Mouse (Mus musculus): ENCODE data around the gene Kdelr3. TPM values are rescaled to one million over a fixed set of nuclear protein-coding genes. Genes with fewer than 3 reads are reported as not detected.

Gene Kdelr3
- total and polyA plus RNA-seq, 3 experiments, result 0.33 to 7.4 (median 0.94) TPM

DNA sequence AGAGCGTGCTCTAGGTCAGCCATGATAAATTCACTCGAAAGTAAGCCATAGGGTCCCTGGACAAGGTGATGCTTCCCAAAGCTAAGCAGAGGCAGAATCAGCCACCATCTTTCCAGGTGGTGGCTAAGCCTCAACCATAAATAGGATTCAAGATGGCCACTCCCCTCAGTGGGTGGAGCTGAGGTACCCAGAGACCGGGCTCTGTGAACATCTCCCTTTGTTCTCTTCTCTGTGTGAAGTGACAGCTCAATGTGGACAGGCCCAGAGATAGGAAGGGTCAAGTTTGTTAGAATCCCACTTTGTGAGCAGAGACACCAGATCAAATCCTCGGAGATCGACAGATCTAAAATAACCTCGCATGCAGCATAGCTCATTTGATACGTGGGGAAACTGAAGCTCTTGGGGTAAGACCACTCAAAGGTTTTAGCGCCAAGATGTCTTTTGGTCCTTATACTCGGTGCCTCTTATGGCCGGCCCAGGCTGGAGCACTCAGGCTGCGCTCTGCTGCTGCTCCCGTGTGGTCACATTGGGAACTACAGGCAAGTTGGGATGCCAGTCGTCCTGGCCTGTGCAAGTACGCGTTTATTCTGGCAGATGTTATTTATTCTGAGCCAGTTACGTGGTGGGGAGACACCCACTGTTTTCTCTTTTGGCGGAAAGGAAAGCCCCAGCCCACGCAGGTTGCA, 49.5 kb upstream of the Kdelr3 start:
- Histone ChIP-seq H3K9ac (ENCODE audit: insufficient read depth, low read depth) (no peak overlapping the region), H3K4me1 (ENCODE audit: control insufficient read depth in 1 of 2, insufficient read depth in 2 of 2) (peaks cover 5 to 6% of the 10 kb centered on the region in 2 experiments; a peak in 3 of 4 replicates), H3K36me3 (replicated peaks in 1 of 2; ENCODE audit: control insufficient read depth in 1 of 2, insufficient read depth in 1 of 2, low read length in 1 of 2) (no peaks in the 10 kb centered on the region), H3K79me2 (replicated peaks; ENCODE audit: control insufficient read depth, extremely low read depth, insufficient read depth, poor library complexity, severe bottlenecking) (no peaks in the 10 kb centered on the region), H3K27me3 (replicated peaks) (peaks cover 27% of the 10 kb centered on the region), H3K27ac (ENCODE audit: insufficient read depth, low read depth) (no peak overlapping the region), H3K4me3 (replicated peaks in 1 of 3; ENCODE audit: low read depth in 2 of 3, low read length in 2 of 3, poor library complexity in 1 of 3) (no peak overlapping the region), H3K4me2 (ENCODE audit: insufficient read depth, low read depth, poor library complexity, severe bottlenecking) (peak overlapping the region; percentile 57), H3K9me3 (replicated peaks; ENCODE audit: low read length) (peaks cover 8% of the 10 kb centered on the region)
- peak; percentile 82 for DNase-seq (ENCODE audit: extremely low read depth)
- TF ChIP-seq USF1 (IDR thresholded peaks at IDR 0.05; ENCODE audit: low read depth, low read length) (no peak), ZMIZ1 (IDR thresholded peaks at IDR 0.05; ENCODE audit: low read depth, low read length) (no peak), JUN (IDR thresholded peaks at IDR 0.05; ENCODE audit: insufficient read depth, low read depth, low read length) (no peak), NRF1 (IDR thresholded peaks at IDR 0.05; ENCODE audit: low read depth, low read length) (0 out of 2 replicates have a peak, but pooled peaks have one; percentile 19), RAD21 (IDR thresholded peaks at IDR 0.05; ENCODE audit: low read depth, low read length) (peak; percentile 99), IRF4 (IDR thresholded peaks at IDR 0.05; ENCODE audit: low read depth, low read length) (no peak), TBP (conservative IDR thresholded peaks at IDR 0.05; ENCODE audit: low read depth, low read length) (peak; percentile 57; the same call in 1 of the 2 replicates), NELFE (IDR thresholded peaks at IDR 0.05; ENCODE audit: low read depth, low read length) (peak; percentile 27; the same call in 1 of the 2 replicates), PAX5 (IDR thresholded peaks at IDR 0.05; ENCODE audit: low read length) (no peak), ZC3H11A (IDR thresholded peaks at IDR 0.05; ENCODE audit: low read depth, low read length) (peak; percentile 95), CTCF (conservative IDR thresholded peaks at IDR 0.05 in 1 of 2, IDR thresholded peaks at IDR 0.05 in 1 of 2; ENCODE audit: low read depth in 2 of 2, low read length in 2 of 2) (peak; percentile 93 to 97), MAZ (IDR thresholded peaks at IDR 0.05; ENCODE audit: low read depth, low read length) (no peak), SMC3 (IDR thresholded peaks at IDR 0.05; ENCODE audit: low read depth, low read length) (peak; percentile 99)
- in situ Hi-C loops (cut with MboI; ENCODE audit: low pct_ligation_motif_present, low pct_unique_long_range_greater_than_20kb, low sequenced_read_pairs) (loop anchor here (5.0 kb wide), 1 partner anchor 179 kb away; the partner anchor contains the start of gene Baiap2l2), dilution Hi-C loops (cut with MboI; ENCODE audit: extremely low pct_ligation_motif_present, extremely low pct_unique_long_range_greater_than_20kb, low sequenced_read_pairs) (no loop called here)

DNA sequence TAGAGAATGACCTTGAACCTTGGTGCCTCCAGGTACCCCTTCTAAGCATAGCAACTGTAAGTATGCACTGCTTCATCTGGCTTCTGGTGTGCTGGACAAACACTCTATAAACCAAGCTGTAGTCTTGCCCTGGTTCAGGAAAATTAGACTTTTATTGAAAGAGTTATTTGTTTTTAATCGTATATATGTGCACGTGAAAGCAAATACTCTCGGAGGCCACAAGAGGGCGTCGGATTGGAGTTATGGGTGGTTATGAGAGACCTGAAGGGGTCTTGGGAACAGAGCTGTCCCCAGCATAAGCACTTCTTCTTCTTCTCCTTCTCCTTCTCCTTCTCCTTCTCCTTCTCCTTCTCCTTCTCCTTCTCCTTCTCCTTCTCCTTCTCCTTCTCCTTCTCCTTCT, 46.6 kb upstream of the Kdelr3 start:
- H3K27me3 ChIP-seq (replicated peaks), result peaks cover 16% of the 10 kb centered on the region
- no peaks in the 10 kb centered on the region for H3K36me3 ChIP-seq (replicated peaks in 1 of 2; ENCODE audit: control insufficient read depth in 1 of 2, insufficient read depth in 1 of 2, low read length in 1 of 2)
- no peak overlapping the region for H3K4me3 ChIP-seq (replicated peaks in 1 of 3; ENCODE audit: low read depth in 2 of 3, low read length in 2 of 3, poor library complexity in 1 of 3)
- H3K9me3 ChIP-seq (replicated peaks; ENCODE audit: low read length), result peaks cover 15% of the 10 kb centered on the region
- peaks cover 5 to 6% of the 10 kb centered on the region in 2 experiments; a peak in 3 of 4 replicates for H3K4me1 ChIP-seq (ENCODE audit: control insufficient read depth in 1 of 2, insufficient read depth in 2 of 2)
- no peaks in the 10 kb centered on the region for H3K79me2 ChIP-seq (replicated peaks; ENCODE audit: control insufficient read depth, extremely low read depth, insufficient read depth, poor library complexity, severe bottlenecking)
- H3K27ac ChIP-seq (ENCODE audit: insufficient read depth, low read depth), result no peak overlapping the region
- H3K4me2 ChIP-seq (ENCODE audit: insufficient read depth, low read depth, poor library complexity, severe bottlenecking), result no peak overlapping the region
- TF ChIP-seq ZNF384 (IDR thresholded peaks at IDR 0.05; ENCODE audit: low read depth, low read length) (no peak), IRF4 (IDR thresholded peaks at IDR 0.05; ENCODE audit: low read depth, low read length) (no peak), MYC (IDR thresholded peaks at IDR 0.05; ENCODE audit: low read depth, low read length) (no peak), UBTF (IDR thresholded peaks at IDR 0.05; ENCODE audit: low read depth, low read length) (no peak), TBP (conservative IDR thresholded peaks at IDR 0.05; ENCODE audit: low read depth, low read length) (no peak), POLR2A (IDR thresholded peaks at IDR 0.05; ENCODE audit: low read depth, low read length) (no peak), MAX (IDR thresholded peaks at IDR 0.05; ENCODE audit: low read length) (no peak), MAFK (IDR thresholded peaks at IDR 0.05; ENCODE audit: insufficient replicate concordance, low read length) (no peak), HCFC1 (IDR thresholded peaks at IDR 0.05; ENCODE audit: low read depth, low read length) (no peak), ZKSCAN1 (IDR thresholded peaks at IDR 0.05; ENCODE audit: borderline replicate concordance, low read depth, low read length) (no peak)
- DNase-seq (ENCODE audit: extremely low read depth), result no peak
- no peak overlapping the region for H3K9ac ChIP-seq (ENCODE audit: insufficient read depth, low read depth)
- dilution Hi-C loops (cut with MboI; ENCODE audit: extremely low pct_ligation_motif_present, extremely low pct_unique_long_range_greater_than_20kb, low sequenced_read_pairs), result no loop called here
- in situ Hi-C loops (cut with MboI; ENCODE audit: low pct_ligation_motif_present, low pct_unique_long_range_greater_than_20kb, low sequenced_read_pairs), result loop anchor here (5.0 kb wide), 1 partner anchor 182 kb away; the partner anchor contains the start of gene Baiap2l2

Data from CH12.LX (cell line).